Mouse (Mus musculus) limb, embryonic 11.5 days (tissue): ENCODE measurements at regions not wholly inside any gene's neighbourhood (a gene's known extent, or its start where the extent isn't known, plus 50 kb on each side); places are given as distances from the start of the nearest gene placed in this dataset.

Source experiments
- ATAC-seq: fragments of 200-750 bp; cut with Nextera tagmentation; 2 replicates; pipeline ENCODE4 v1.8.0; 2017; ENCODE audit warnings: low read depth; ENCODE audit not compliant: insufficient number of reproducible peaks, low FRiP score, low TSS enrichment
- DNase-seq: peaks from one replicate; pipeline ENCODE4 v3.0.0-alpha.2; 2015; ENCODE audit warnings: low spot score
- H3K27ac ChIP-seq: fragments of 300-500 bp; sonication (generic); replicated peaks from 2 replicates; pipeline ENCODE4 v1.5.1; 2014; ENCODE audit warnings: low read depth, mild to moderate bottlenecking, low read length
- H3K27me3 ChIP-seq: fragments of 300-500 bp; sonication (generic); 2 replicates; pipeline ENCODE4 v1.6.1; 2014; ENCODE audit warnings: mild to moderate bottlenecking, low read length, mixed read lengths; ENCODE audit not compliant: control insufficient read depth, insufficient read depth
- H3K36me3 ChIP-seq: fragments of 300-500 bp; sonication (generic); 2 replicates; pipeline ENCODE4 v1.6.1; 2014; ENCODE audit warnings: mild to moderate bottlenecking, low read length, moderate library complexity, mixed read lengths; ENCODE audit not compliant: control insufficient read depth, insufficient read depth
- H3K4me1 ChIP-seq: fragments of 300-500 bp; sonication (generic); 2 replicates; pipeline ENCODE4 v1.6.1; 2014; ENCODE audit warnings: low read length, mixed read lengths; ENCODE audit not compliant: control insufficient read depth, insufficient read depth
- H3K4me2 ChIP-seq: fragments of 300-500 bp; sonication (generic); 2 replicates; pipeline ENCODE4 v1.6.1; 2014; ENCODE audit warnings: low read depth, mild to moderate bottlenecking, moderate library complexity; ENCODE audit not compliant: severe bottlenecking
- H3K4me3 ChIP-seq: fragments of 300-500 bp; sonication (generic); 2 replicates; pipeline ENCODE4 v1.5.1; 2014; ENCODE audit warnings: low read depth, low read length
- H3K9ac ChIP-seq: fragments of 300-500 bp; sonication (generic); 2 replicates; pipeline ENCODE4 v1.6.1; 2014; ENCODE audit warnings: mild to moderate bottlenecking, low read length
- H3K9me3 ChIP-seq: fragments of 300-500 bp; sonication (generic); 2 replicates; pipeline ENCODE4 v1.6.1; 2016; ENCODE audit warnings: low read length; ENCODE audit not compliant: control insufficient read depth
- WGBS: fragments of 180-500 bp; shearing (Covaris S2); extraction: QIAGEN DNeasy Blood & Tissue Kit; methylation state at CpG from one replicate; pipeline ENCODE4 v1.1.7; 2014; 5-methylcytosine and 5-hydroxymethylcytosine counted together

DNA sequence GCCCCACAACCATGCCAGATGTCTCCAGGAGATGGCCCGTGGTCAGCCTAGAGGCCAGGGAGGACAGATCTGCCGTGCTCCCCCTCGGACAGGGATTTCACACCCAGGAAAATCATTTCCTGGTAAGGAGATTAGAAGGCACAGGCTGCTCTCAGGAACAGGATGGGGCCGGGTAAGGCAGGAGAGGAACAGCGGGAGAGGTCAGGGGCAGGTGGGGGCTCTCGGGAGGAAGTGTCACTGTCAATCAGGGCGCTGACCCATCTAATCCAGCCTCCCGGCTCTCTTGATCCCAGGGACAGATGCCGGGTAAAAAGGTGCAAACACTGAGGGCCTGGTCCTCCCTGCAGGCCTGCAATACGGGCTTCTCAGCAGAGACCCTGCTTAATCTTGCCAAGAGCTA lies 183.6 kb downstream of the Inhbb start:
- H3K27me3 ChIP-seq, result no peaks in the 10 kb centered on the region
- H3K4me2 ChIP-seq, result no peak overlapping the region
- 34% methylated on average over 10 of the region's 10 CpGs for WGBS
- H3K9ac ChIP-seq, result no peak overlapping the region
- no peak overlapping the region for H3K27ac ChIP-seq
- no peaks in the 10 kb centered on the region for H3K4me1 ChIP-seq
- DNase-seq, result no peak
- ATAC-seq, result no peak
- H3K9me3 ChIP-seq, result no peaks in the 10 kb centered on the region
- H3K36me3 ChIP-seq, result no peaks in the 10 kb centered on the region
- no peak overlapping the region for H3K4me3 ChIP-seq

DNA sequence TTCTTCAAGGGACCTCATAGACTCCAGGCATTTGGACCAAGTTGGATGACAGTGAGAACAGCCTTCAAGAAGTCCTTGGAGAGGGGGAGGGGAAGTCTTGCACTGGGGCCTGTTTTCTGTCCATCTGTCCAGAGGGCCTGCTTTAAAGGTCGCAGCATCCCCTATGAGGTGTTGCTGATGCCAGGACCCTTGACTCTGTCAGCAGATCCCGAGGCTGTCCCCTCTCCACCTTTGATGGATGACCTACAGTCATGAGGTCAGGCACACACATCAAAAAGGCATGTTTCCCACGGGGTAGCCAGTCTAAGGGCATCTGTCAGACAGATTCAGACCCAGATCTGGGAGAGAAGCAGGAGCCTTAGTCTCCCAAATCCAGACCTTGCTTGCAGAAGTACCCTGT lies 183.4 kb upstream of the Gli2 start:
- ATAC-seq, result no peak
- no peak for DNase-seq
- Histone ChIP-seq H3K36me3 (no peaks in the 10 kb centered on the region), H3K4me3 (no peak overlapping the region), H3K9me3 (no peaks in the 10 kb centered on the region), H3K27ac (no peak overlapping the region), H3K27me3 (no peaks in the 10 kb centered on the region), H3K9ac (no peak overlapping the region), H3K4me1 (no peaks in the 10 kb centered on the region), H3K4me2 (no peak overlapping the region)
- WGBS, result 8% methylated on average over 3 of the region's 3 CpGs

DNA sequence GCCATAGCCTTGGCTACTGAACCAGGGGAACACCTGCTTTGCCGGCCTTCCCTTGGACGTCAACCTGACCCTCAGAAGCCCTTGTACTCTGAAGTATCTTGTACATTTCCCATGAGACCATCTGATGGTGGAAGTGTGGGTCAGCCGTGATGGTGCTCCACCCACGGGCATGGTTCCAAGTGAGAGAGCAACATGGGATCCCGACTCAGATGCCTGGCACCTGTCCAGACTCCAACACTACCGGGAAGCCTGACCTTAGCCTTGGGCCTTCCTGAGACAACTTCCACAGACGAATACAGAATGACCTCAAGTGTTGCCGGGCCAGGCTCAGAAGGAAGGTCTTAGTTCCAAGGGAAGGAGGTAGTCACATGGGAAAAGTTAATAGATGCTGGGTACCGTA lies 181.0 kb upstream of the Gli2 start:
- Histone ChIP-seq H3K4me3 (no peak overlapping the region), H3K36me3 (no peaks in the 10 kb centered on the region), H3K9me3 (no peaks in the 10 kb centered on the region), H3K27me3 (no peaks in the 10 kb centered on the region), H3K9ac (no peak overlapping the region), H3K4me2 (no peak overlapping the region), H3K27ac (no peak overlapping the region), H3K4me1 (no peaks in the 10 kb centered on the region)
- no peak for DNase-seq
- ATAC-seq, result no peak
- 89% methylated on average over 9 of the region's 9 CpGs for WGBS

DNA sequence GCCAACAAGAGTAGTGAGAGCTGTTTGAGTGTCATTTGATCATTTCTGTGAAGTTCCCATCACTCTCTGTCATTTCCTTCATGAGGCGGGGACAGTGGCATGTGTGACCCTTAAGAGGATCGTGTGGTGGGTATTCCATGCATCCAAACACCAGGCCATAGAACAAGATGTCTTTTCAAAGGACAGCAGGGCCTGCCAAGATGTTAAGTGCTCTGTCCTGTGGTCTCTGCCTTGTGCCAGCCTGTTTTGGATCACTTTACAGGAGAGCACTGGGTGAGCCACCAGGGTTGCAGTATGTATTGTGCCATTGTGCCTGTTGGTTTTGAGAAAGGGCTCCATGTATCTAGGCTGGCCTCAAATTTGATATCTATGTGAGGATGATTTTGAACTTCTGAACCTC lies 173.6 kb upstream of the Gli2 start:
- H3K27ac ChIP-seq, result no peak overlapping the region
- 79% methylated on average over 2 of the region's 2 CpGs for WGBS
- no peak overlapping the region for H3K4me3 ChIP-seq
- no peaks in the 10 kb centered on the region for H3K9me3 ChIP-seq
- H3K4me2 ChIP-seq, result no peak overlapping the region
- H3K4me1 ChIP-seq, result no peaks in the 10 kb centered on the region
- no peaks in the 10 kb centered on the region for H3K36me3 ChIP-seq
- ATAC-seq, result no peak
- H3K9ac ChIP-seq, result no peak overlapping the region
- H3K27me3 ChIP-seq, result no peaks in the 10 kb centered on the region
- no peak for DNase-seq

DNA sequence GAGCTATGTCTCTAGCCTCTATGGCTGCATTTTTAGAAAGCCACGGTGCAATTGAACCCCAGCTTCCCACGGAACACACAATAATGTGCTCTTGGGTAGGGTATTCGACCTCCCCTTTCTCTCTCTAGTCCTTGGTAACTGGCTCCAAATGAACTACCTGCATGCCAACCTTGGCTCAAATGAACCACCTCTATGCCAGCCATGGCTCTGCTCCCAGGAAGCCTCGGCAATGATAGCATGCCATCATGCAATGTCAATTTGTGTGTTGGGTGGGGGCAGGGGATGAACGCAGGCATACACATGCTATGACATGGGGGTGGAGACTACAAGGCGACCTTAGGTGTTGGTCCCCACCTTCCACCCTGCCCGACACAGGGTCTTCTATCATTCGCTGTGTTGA lies 170.5 kb upstream of the Gli2 start:
- Histone ChIP-seq H3K4me3 (no peak overlapping the region), H3K9me3 (no peaks in the 10 kb centered on the region), H3K9ac (no peak overlapping the region), H3K27ac (no peak overlapping the region), H3K27me3 (no peaks in the 10 kb centered on the region), H3K36me3 (no peaks in the 10 kb centered on the region), H3K4me2 (no peak overlapping the region), H3K4me1 (no peaks in the 10 kb centered on the region)
- WGBS, result 91% methylated on average over 8 of the region's 8 CpGs
- DNase-seq (no peak), ATAC-seq (no peak)

DNA sequence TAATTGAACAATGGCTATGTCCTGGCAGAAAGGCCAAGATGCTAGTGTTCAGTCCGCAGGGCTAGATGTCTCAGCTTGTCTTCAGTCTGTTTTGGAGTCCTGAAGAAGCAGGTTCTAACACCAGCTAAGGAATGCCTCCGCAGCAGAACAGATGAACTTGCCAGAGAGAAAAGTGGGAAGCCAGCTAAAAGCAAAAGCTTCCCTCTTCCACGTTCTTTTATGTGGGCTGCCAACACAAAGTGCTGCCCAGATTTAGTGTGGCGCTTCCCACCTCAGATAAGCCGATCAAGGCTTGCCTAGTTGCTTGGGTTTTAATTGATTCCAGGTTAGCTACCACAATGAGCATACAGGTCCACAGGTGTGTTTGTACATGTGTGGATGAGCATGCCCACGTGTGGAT lies 168.5 kb upstream of the Gli2 start:
- no peak for DNase-seq
- Histone ChIP-seq H3K4me2 (no peak overlapping the region), H3K4me3 (no peak overlapping the region), H3K36me3 (no peaks in the 10 kb centered on the region), H3K9ac (no peak overlapping the region), H3K9me3 (no peaks in the 10 kb centered on the region), H3K27me3 (no peaks in the 10 kb centered on the region), H3K4me1 (no peaks in the 10 kb centered on the region), H3K27ac (no peak overlapping the region)
- ATAC-seq, result no peak
- WGBS, result 75% methylated on average over 6 of the region's 6 CpGs

DNA sequence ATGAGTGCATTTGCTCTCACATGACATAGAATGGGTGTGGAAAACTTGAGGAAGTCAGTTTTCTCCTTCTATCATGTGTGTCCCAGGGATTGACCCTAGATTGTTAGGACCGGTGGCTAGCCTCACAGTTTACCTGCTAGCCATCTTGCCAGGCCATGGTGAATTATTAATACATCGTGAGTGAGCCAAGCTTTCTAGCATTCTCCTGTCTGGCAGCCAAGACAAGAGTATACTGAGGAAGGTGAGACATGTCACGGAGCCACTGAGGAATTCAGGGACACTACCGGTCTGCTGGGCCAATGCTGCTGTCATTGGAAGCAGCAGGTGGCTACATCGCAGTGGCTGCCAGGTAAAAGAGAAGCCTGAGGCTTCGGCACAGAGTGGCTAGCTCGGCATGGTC lies 167.6 kb upstream of the Gli2 start:
- no peak overlapping the region for H3K27ac ChIP-seq
- no peaks in the 10 kb centered on the region for H3K36me3 ChIP-seq
- H3K9me3 ChIP-seq, result no peaks in the 10 kb centered on the region
- WGBS, result 83% methylated on average over 7 of the region's 7 CpGs
- no peaks in the 10 kb centered on the region for H3K4me1 ChIP-seq
- no peak overlapping the region for H3K4me3 ChIP-seq
- no peak overlapping the region for H3K4me2 ChIP-seq
- ATAC-seq (no peak), DNase-seq (no peak)
- no peak overlapping the region for H3K9ac ChIP-seq
- H3K27me3 ChIP-seq, result no peaks in the 10 kb centered on the region

DNA sequence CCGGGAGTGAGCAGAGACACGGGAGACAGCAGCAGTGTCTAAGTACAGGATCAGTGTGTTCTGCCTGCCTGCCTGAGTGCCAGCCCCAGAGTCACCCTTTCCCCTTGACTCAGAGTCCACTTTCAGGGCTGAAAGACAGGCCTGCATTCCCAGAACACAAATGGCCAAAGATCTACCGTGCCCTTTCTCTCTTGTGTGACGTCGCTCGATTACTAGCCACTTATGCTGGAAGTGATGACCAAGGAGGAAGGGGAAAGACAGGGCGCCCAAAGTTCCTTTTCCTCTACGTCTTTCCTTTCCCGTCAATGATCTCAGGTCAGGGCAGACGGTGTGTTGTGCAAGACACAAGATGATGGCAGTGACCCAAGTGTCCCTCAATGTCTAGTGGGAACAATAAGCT lies 166.4 kb upstream of the Gli2 start:
- WGBS, result 88% methylated on average over 10 of the region's 10 CpGs
- ATAC-seq, result no peak
- Histone ChIP-seq H3K9me3 (no peaks in the 10 kb centered on the region), H3K4me1 (no peaks in the 10 kb centered on the region), H3K27me3 (no peaks in the 10 kb centered on the region), H3K4me3 (no peak overlapping the region), H3K9ac (no peak overlapping the region), H3K27ac (no peak overlapping the region), H3K36me3 (no peaks in the 10 kb centered on the region), H3K4me2 (no peak overlapping the region)
- DNase-seq, result no peak

DNA sequence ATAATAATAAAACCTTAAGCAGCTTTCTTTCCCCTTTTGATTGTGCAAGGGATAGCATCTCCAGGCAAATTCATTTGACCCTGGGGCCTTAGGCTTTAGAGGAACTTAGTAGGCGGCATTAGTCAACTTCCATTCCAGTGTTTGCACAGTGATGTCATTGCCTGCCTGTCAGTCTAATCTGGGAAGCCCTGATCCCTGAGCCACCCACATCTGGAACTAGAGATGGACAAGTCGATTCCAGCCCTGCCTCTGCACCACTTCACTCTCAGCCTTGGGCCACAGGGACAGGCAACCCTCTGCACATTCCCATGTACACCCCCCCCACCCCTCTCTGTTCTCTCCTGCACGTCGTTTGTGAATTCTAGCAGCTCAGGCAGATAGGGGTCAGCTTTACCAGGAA lies 164.0 kb upstream of the Gli2 start:
- WGBS, result 42% methylated on average over 4 of the region's 4 CpGs
- Histone ChIP-seq H3K9ac (no peak overlapping the region), H3K4me2 (no peak overlapping the region), H3K27ac (no peak overlapping the region), H3K9me3 (no peaks in the 10 kb centered on the region), H3K27me3 (no peaks in the 10 kb centered on the region), H3K4me1 (no peaks in the 10 kb centered on the region), H3K4me3 (no peak overlapping the region), H3K36me3 (no peaks in the 10 kb centered on the region)
- ATAC-seq (no peak), DNase-seq (no peak)
